Mouse (Mus musculus): Measurements from ENCODE around the gene Mllt6. TPM values are rescaled to one million over a fixed set of nuclear protein-coding genes. Genes with fewer than 3 reads are reported as not detected.
A peak's percentile ranks its signal among the peaks of the same experiment; 100 is the strongest.
"Not testable (repeated sequence)": the region's sequence is repeated elsewhere in the genome, so short reads cannot be mapped to it uniquely, and the experiment has no call there.

Gene Mllt6
- polyA plus RNA-seq, 1 experiment from 2014 or later, result 0.32 TPM

DNA sequence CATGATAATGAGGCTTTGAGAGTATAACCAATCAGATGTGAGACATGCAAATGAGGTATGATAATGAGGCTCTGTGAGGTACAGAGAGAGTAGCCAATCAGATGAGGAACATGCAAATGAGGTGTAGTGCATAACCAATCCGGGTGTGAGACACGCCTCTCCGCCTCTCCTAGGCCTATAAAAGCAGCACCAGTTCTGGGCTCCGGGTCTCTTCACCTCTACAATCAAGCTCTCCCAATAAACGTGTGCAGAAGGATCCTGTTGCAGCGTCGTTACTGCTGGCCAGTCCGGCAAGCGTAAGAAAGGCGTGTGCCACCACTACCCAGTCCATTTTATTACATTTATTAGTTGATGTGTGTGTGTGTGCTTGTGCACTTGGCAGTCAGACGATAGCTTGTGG is 9.8 kb upstream of the Mllt6 start:
- H3K9me3 ChIP-seq (replicated peaks); H3K4me2 ChIP-seq; H3K9ac ChIP-seq; ATAC-seq; H3K27ac ChIP-seq; H3K4me3 ChIP-seq; H3K36me3 ChIP-seq; H3K4me1 ChIP-seq: not testable (repeated sequence)
- peaks cover 27% of the 10 kb centered on the region for H3K27me3 ChIP-seq (replicated peaks)
- 83% methylated on average over 11 of the region's 11 CpGs for WGBS (ENCODE audit: insufficient replicate concordance)

DNA sequence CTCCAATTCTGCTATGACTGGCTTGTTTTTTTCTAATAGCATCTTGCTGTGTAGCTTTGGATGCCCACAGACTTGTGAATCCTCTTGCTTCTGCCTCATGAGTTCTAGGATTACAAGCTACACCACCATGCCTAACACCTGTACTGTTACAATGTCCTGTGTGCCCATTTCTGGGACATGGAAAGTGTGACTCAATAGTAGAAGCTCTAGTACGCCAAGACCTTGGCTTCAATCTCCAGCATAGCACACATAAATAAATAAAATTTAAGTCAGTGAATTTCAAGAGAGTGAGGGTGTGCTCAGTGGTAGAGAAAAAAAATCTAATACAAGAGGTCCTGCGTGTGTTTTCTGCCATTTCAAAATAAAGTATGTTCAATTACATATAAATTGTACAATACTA is 9.0 kb upstream of the Mllt6 start:
- H3K9ac ChIP-seq, result no peak overlapping the region
- H3K4me1 ChIP-seq, result peaks cover 6% of the 10 kb centered on the region
- 62% methylated on average over 2 of the region's 2 CpGs for WGBS (ENCODE audit: insufficient replicate concordance)
- no peaks in the 10 kb centered on the region for H3K9me3 ChIP-seq (replicated peaks)
- ATAC-seq, result no peak
- H3K4me2 ChIP-seq, result no peak overlapping the region
- no peak overlapping the region for H3K4me3 ChIP-seq
- H3K27ac ChIP-seq, result no peak overlapping the region
- peaks cover 36% of the 10 kb centered on the region for H3K27me3 ChIP-seq (replicated peaks)
- H3K36me3 ChIP-seq, result no peaks in the 10 kb centered on the region

DNA sequence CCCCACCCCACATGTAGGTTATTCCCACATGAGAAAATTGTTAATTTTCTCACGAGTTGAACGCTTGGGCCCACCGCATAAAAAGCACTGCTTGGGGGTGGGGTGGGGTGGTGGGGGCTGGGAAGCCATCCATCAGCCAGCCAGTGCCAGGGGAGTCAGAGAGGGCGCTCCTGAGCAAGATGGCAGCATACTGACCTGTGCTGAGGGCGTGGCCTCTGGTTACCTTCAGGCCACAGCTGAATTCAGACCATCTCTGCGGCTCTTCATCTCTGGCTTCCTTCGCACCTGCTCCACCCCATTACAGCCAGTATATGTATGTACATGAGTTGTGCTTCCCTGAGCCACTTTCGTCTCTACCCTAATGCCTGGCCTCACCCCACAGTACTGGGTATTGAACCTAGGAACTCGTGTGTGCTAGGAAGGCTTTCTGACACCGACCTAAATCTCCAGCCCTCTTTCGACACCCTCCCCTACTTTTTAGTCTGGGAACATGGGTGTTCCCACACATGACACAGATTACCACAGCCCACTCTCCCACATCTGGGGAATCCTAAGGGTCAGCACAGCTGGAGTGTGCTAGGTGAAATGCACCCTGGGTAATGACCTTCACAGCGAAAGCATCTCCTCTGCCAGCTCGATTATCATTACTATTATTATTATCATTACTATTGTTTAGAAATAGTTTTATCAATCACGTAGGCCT is 6.8 kb upstream of the Mllt6 start:
- Histone ChIP-seq H3K4me2 (no peak overlapping the region), H3K27me3 (replicated peaks) (peaks cover 54% of the 10 kb centered on the region), H3K4me1 (peaks cover 25% of the 10 kb centered on the region), H3K9me3 (replicated peaks) (no peaks in the 10 kb centered on the region), H3K36me3 (no peaks in the 10 kb centered on the region), H3K27ac (no peak overlapping the region), H3K4me3 (no peak overlapping the region), H3K9ac (no peak overlapping the region)
- no peak for ATAC-seq
- 67% methylated on average over 14 of the region's 14 CpGs for WGBS (ENCODE audit: insufficient replicate concordance)

DNA sequence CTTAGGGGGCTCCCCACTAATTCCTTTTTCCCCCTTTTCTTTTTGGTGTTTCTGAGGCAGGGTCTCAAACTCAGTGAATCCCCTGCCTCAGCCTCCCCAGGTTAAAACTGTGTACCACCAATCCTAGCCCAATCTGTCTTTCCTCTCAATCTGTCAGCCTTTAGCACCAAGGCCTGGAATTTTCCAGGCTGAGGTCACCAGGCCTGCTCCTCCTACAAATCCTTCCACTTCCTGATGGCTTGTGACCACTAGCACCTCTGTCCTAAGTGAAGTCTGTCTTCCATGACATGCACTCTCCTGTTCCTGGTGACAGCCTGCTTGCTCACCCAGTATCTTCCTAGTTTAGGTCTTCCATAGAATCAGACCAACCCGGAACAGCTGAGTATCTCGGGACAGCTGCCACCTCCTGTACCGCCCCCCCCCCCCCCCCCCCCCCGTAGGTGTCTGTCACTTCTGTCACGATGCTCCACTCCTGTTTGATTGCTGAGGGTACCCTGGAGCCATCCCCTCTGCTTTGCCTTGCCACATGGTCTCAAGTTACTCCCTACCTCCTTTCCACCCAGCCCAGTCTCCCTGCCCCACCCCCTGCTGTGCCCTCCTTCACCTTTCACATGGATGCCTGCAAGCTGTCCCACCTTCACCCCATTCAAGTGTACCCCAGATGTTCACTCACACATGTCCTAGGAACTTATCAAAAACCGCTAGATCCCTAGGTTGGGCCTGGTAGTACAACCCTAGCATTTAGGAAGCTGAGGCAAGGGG is 5.8 kb upstream of the Mllt6 start:
- Histone ChIP-seq H3K27ac (no peak overlapping the region), H3K36me3 (no peaks in the 10 kb centered on the region), H3K4me1 (peaks cover 35% of the 10 kb centered on the region), H3K4me3 (no peak overlapping the region), H3K9me3 (replicated peaks) (no peaks in the 10 kb centered on the region), H3K9ac (no peak overlapping the region), H3K4me2 (no peak overlapping the region), H3K27me3 (replicated peaks) (peaks cover 59% of the 10 kb centered on the region)
- 47% methylated on average over 5 of the region's 6 CpGs for WGBS (ENCODE audit: insufficient replicate concordance)
- no peak for ATAC-seq

DNA sequence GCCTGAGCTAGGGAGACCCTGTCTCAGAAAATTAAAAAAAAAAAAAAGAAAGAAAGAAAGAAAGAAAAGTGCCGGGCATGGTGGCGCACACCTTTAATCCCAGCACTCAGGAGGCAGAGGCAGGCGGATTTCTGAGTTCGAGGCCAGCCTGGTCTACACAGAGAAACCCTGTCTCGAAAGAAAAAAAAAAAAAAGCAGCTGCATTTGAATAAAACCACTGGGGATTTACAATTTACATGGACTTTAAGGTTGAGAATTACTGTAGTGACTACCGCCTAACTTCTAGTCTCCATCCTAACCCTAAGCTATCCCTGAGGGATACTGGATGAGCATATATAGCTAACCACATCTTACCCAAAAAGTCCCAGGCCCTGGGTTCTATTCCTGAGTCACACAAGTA is 5.2 kb upstream of the Mllt6 start:
- 64% methylated on average over 6 of the region's 6 CpGs for WGBS (ENCODE audit: insufficient replicate concordance)
- H3K4me2 ChIP-seq; H3K27ac ChIP-seq; H3K9ac ChIP-seq; H3K4me3 ChIP-seq; H3K36me3 ChIP-seq; ATAC-seq; H3K9me3 ChIP-seq (replicated peaks): not testable (repeated sequence)
- Histone ChIP-seq H3K4me1 (peaks cover 40% of the 10 kb centered on the region), H3K27me3 (replicated peaks) (peaks cover 64% of the 10 kb centered on the region)

DNA sequence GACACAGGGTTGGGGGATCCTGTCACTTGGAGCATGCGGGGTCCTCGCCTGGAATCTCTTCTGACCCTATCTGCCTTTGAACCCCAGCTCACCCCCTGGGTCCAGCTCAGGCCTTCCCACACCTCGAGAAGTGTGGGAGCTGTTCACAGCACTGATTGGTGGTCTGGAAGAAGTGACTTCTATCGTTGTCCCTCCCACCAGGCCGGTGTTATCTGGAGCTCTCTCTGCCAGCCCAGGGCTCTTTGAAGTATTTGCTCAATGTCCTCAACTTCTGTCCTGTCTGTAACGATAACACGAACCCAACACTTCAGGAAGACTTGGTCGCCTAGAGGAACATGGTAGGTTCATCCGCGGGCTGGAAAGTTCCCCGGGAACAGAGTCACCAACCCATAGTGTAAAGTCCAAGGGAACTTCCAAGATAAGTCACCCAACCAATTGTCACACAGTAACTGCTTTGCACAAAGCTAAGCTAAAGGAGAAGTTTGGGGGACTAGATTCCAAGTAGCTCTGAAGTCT is 4.4 kb upstream of the Mllt6 start:
- Histone ChIP-seq H3K36me3 (no peaks in the 10 kb centered on the region), H3K9ac (no peak overlapping the region), H3K27me3 (replicated peaks) (peaks cover 72% of the 10 kb centered on the region), H3K27ac (no peak overlapping the region), H3K4me2 (peak overlapping the region; percentile 77), H3K9me3 (replicated peaks) (no peaks in the 10 kb centered on the region), H3K4me3 (no peak overlapping the region), H3K4me1 (peaks cover 45% of the 10 kb centered on the region)
- 24% methylated on average over 11 of the region's 11 CpGs for WGBS (ENCODE audit: insufficient replicate concordance)
- ATAC-seq, result no peak

DNA sequence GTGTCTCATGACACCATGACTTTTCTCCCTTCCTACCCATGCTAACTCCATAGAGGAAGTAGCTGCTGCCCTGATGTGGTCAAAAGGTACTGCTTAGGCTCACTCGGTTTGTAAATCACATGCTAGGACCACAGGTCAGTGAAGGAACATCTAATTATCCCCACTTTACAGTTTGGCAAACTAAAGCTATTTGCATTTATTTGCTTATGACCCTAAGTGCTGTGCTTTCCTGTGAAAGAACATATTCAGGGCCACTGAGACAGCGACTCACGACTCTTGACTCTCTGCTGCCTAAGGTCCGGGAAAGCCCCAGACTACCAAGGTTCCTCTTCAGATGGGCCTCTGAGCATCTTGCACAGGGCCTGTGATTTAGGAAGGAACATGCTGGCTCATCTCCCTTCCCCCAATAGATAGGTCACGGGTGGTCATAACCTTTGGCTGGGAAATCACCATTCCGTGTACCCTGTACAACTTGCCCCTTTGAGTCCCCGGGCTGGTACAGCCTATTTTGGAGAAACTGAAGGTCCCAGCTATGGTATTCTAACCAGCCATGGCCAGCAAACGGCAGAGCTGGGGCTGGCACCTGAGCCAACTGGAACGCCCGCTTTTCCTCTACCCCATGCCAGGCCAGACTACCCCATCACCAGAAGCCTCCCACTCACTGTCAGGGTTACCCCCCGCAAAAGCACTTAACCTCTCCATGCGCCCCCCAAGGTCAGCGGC is 3.8 kb upstream of the Mllt6 start:
- Histone ChIP-seq H3K36me3 (no peaks in the 10 kb centered on the region), H3K4me3 (peak overlapping the region; percentile 69), H3K4me1 (peaks cover 51% of the 10 kb centered on the region), H3K27me3 (replicated peaks) (peaks cover 78% of the 10 kb centered on the region), H3K9me3 (replicated peaks) (no peaks in the 10 kb centered on the region), H3K9ac (peak overlapping the region; percentile 67), H3K4me2 (peak overlapping the region; percentile 77), H3K27ac (peak overlapping the region; percentile 59)
- ATAC-seq, result no peak
- WGBS (ENCODE audit: insufficient replicate concordance), result 6% methylated on average over 13 of the region's 13 CpGs

DNA sequence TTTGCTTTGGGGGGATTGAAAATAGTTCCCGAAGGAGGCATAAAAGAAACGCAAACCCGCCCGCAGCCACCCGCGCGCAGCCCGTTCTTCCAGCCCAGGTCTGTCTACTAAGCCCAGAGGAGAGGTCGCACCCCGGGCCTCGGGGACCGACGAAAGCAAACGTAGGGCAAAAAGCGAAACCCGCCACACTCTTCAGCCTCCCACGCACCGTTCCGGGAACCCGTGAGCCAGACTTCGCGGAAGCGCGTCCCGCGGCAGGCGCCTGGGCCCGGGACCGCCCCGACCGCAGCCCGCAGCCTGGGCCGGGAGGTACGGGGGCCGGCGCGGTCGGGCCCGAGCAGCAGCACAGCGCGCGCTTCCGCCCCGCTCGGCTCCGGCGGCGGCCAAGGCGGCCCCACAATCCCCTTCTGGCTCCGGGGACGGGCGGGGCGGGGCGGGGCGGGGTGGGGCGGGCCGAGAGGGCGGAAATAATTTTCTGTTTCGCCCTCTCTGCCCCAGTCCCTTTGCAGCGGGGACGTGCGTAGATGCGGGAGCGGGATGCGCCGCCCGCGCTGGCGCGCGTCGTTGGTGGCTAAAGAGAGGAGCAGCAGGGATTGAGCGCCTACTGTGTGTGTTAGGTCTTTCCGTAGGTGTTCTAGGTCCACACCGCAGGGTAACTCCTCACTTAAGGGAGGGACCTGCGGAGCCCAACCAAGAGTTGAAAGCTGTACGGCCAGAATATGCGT is 3.1 kb upstream of the Mllt6 start:
- no peaks in the 10 kb centered on the region for H3K9me3 ChIP-seq (replicated peaks)
- peak; percentile 79 for ATAC-seq
- peak overlapping the region; percentile 69 for H3K4me3 ChIP-seq
- peak overlapping the region; percentile 67 for H3K9ac ChIP-seq
- H3K4me2 ChIP-seq, result peak overlapping the region; percentile 77
- H3K4me1 ChIP-seq, result peaks cover 58% of the 10 kb centered on the region
- 1% methylated on average over 75 of the region's 78 CpGs for WGBS (ENCODE audit: insufficient replicate concordance)
- peaks cover 86% of the 10 kb centered on the region for H3K27me3 ChIP-seq (replicated peaks)
- no peaks in the 10 kb centered on the region for H3K36me3 ChIP-seq
- peak overlapping the region; percentile 59 for H3K27ac ChIP-seq

DNA sequence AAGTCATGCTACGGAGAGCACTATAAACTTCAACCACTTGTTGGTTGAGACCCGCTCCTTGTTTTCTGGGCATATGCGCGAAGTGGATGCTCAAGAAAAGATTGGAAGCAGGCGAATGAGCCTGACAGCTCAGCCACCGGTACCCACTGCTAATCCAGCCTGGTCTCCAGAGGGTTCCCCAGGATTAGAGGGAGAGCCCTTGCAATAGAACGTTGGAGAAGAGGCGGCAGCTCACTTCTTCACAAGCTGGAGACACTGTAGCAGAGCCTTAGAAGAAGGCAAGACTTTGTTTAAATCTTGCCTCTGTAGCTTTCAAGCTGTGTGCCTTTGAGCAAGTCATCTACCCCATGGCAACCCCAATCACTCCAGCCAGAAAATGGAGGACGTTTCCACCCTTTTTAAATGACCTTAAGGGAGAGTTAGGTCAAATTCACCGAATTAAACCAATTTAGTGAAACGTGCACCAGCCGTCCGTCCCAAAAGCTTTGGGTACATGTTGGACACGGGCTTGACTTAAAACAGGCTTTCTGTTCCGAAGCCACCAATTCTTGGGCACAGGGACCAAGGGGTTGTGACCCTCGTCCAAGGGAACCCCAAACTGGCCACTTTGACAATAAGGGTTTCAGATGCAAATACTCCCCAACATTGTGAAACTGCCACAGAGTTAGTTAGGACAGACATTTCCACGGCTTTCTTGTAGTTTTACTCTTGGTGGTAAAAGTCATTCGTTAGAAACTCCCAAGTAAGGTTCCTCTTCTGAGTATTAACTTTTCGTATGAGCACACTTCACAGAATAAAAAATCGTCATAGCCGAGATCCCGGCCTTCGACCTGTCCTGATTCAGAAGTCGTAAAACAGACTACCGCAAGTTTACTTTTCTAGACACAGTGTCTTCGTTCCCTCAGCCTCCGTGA is 2.2 kb upstream of the Mllt6 start:
- Histone ChIP-seq H3K9ac (no peak overlapping the region), H3K27ac (no peak overlapping the region), H3K9me3 (replicated peaks) (no peaks in the 10 kb centered on the region), H3K27me3 (replicated peaks) (peaks cover 92% of the 10 kb centered on the region), H3K4me3 (peak overlapping the region; percentile 69), H3K4me2 (peak overlapping the region; percentile 77), H3K4me1 (peaks cover 58% of the 10 kb centered on the region), H3K36me3 (peaks cover 6% of the 10 kb centered on the region; the same call in 1 of the 2 replicates)
- 4% methylated on average over 27 of the region's 27 CpGs for WGBS (ENCODE audit: insufficient replicate concordance)
- no peak for ATAC-seq

DNA sequence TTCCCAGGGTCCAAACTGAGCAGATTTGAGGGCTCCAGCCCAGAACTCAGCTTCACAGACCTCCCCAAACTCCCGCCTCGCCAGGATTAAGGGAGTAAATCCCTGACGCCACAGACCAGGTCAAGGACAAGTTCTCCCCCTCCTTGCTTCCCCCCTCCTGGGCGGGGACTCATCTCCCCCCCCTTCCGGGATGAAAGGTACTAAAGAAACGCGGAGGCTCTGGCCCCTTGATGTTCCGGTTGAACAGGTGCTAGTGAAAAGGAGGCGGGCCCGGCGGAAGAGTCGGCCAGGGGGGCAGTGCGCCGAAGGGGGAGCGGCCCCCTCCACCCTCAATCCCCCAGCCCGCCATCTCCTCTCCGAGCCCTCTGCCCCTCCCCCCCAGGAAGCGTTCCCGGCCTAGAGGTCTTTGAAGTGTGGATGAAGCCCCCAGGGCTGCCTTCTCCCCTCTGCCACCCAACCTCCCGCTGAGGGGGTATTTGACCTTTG is 1.5 kb upstream of the Mllt6 start:
- H3K4me3 ChIP-seq, result peak overlapping the region; percentile 65
- H3K27ac ChIP-seq, result no peak overlapping the region
- peaks cover 11% of the 10 kb centered on the region for H3K36me3 ChIP-seq
- peaks cover 58% of the 10 kb centered on the region for H3K4me1 ChIP-seq
- peak overlapping the region; percentile 77 for H3K4me2 ChIP-seq
- ATAC-seq, result no peak
- no peaks in the 10 kb centered on the region for H3K9me3 ChIP-seq (replicated peaks)
- WGBS (ENCODE audit: insufficient replicate concordance), result 2% methylated on average over 20 of the region's 20 CpGs
- peaks cover 89% of the 10 kb centered on the region for H3K27me3 ChIP-seq (replicated peaks)
- no peak overlapping the region for H3K9ac ChIP-seq

All from liver, embryonic 12.5 days (tissue).